ENCODE assay signal across 30 mouse cellular contexts in the genomic region with DNA sequence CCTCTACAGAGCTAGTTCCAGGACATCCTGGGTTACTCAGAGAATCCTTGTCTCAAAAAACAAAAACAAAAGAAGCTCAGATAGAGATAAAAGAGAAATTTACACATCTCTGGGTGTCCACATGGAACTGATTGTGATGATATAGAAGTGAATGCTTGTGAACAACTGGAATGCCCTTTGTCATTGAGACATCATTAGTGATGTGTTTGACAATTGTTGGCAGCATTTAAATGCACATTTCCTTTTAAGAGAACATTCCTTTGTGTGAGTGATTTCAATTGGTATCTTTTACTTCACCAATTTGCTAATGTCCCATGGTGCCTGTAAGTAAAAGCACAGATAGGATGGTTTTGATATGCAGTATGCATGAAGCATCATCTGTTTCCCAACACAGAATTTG. TPM values are rescaled to one million over a fixed set of nuclear protein-coding genes. Genes with fewer than 3 reads are reported as not detected.
DNase-seq lines count a peak whose midpoint lies in the region; ATAC-seq and TF ChIP-seq lines count a peak whose summit lies in the region.
"Had no signal": no experiment of that assay in that cellular context is flagged by ENCODE, and none has a peak within 500 bp of the region (broad histone marks: within the 10 kb centered on the region; RNA-seq: fewer than 3 reads in every experiment).

No protein-coding gene starts in this region.

- H3K27me3 ChIP-seq in lung, postnatal 0 days (replicated peaks; ENCODE audit: insufficient read depth, low read length), result no peaks in the 10 kb centered on the region
- peaks cover 8% of the 10 kb centered on the region for H3K27me3 ChIP-seq in hindbrain, embryonic 14.5 days (ENCODE audit: control insufficient read depth, insufficient read depth, low read length)
- H3K27me3 ChIP-seq: CH12.LX had no signal

- H3K36me3 ChIP-seq in lung, postnatal 0 days (ENCODE audit: insufficient read depth, low read length), result no peaks in the 10 kb centered on the region
- no peaks in the 10 kb centered on the region for H3K36me3 ChIP-seq in hindbrain, embryonic 14.5 days (replicated peaks; ENCODE audit: control insufficient read depth, insufficient read depth)
- H3K36me3 ChIP-seq: embryonic facial prominence, embryonic 13.5 days; embryonic facial prominence, embryonic 15.5 days; forebrain, embryonic 10.5 days; forebrain, embryonic 15.5 days; G1E had no signal

- H3K27ac ChIP-seq in lung, postnatal 0 days (ENCODE audit: low read length), result no peak overlapping the region
- H3K27ac ChIP-seq in hindbrain, embryonic 14.5 days, result no peak overlapping the region
- H3K27ac ChIP-seq: embryonic facial prominence, embryonic 13.5 days; embryonic facial prominence, embryonic 15.5 days; forebrain, embryonic 10.5 days; forebrain, embryonic 13.5 days; forebrain, embryonic 15.5 days had no signal

- H3K9ac ChIP-seq in lung, postnatal 0 days (replicated peaks; ENCODE audit: low read depth), result no peak overlapping the region
- H3K9ac ChIP-seq in hindbrain, embryonic 14.5 days, result no peak overlapping the region
- H3K9ac ChIP-seq: embryonic facial prominence, embryonic 13.5 days; embryonic facial prominence, embryonic 15.5 days; forebrain, embryonic 13.5 days; forebrain, embryonic 15.5 days; forebrain, postnatal 0 days had no signal

- TF ChIP-seq POLR2A in lung, adult 2 months (IDR thresholded peaks at IDR 0.05; ENCODE audit: borderline replicate concordance, extremely low read depth, low read depth, low read length), result no peak

- TF ChIP-seq EP300 in lung, postnatal 0 days (IDR thresholded peaks at IDR 0.05), result 0 out of 2 replicates have a peak, but pooled peaks have one; percentile 8

- DNase-seq in lung, postnatal 0 days (ENCODE audit: low spot score), result peak; percentile 51
- DNase-seq in lung, adult 2 months, result no peak
- peak; percentile 77 for DNase-seq in ES-CJ7 (ENCODE audit: low read depth, low spot score)
- DNase-seq in R1 (ENCODE audit: low read depth, low spot score), result peak; percentile 85
- peak; percentile 76 for DNase-seq in ZHBTc4 (ENCODE audit: low read depth, low spot score)
- DNase-seq in hindbrain, embryonic 14.5 days (ENCODE audit: low spot score), result no peak
- no peak for DNase-seq in ovary, postnatal 36 days (ENCODE audit: low spot score)
- DNase-seq in testis, postnatal 14 days (ENCODE audit: low spot score), result no peak
- DNase-seq: adrenal gland, adult 2 months; adrenal gland, postnatal 10 days; adrenal gland, postnatal 25 days; B cell, adult 2 months; cerebellum, adult 11 months; cerebellum, adult 18-20 months; cerebellum, adult 8-10 months; cerebellum, adult 9-11 months; cerebellum, postnatal 14 days; cerebellum, postnatal 36 days; embryo, embryonic 11 days; forebrain, postnatal 0 days had no signal

- peak; percentile 48 for ATAC-seq in lung, postnatal 0 days
- no peak for ATAC-seq in hindbrain, embryonic 14.5 days (ENCODE audit: low FRiP score)
- ATAC-seq: CD4-positive, CD25-positive, alpha-beta regulatory T cell, adult 4 months; forebrain, embryonic 13.5 days; forebrain, embryonic 15.5 days; forebrain, postnatal 0 days; Patski had no signal

- H3K9me3 ChIP-seq in lung, postnatal 0 days (ENCODE audit: low read length), result no peaks in the 10 kb centered on the region
- no peaks in the 10 kb centered on the region for H3K9me3 ChIP-seq in hindbrain, embryonic 14.5 days (ENCODE audit: control insufficient read depth, low read length)
- H3K9me3 ChIP-seq: embryonic facial prominence, embryonic 13.5 days; embryonic facial prominence, embryonic 15.5 days; forebrain, embryonic 10.5 days; forebrain, embryonic 13.5 days; forebrain, embryonic 15.5 days; G1E had no signal

- no peak overlapping the region for H3K4me2 ChIP-seq in lung, postnatal 0 days (replicated peaks; ENCODE audit: low read depth, low read length)
- H3K4me2 ChIP-seq in hindbrain, embryonic 14.5 days (replicated peaks), result no peak overlapping the region
- H3K4me2 ChIP-seq: embryonic facial prominence, embryonic 13.5 days; embryonic facial prominence, embryonic 15.5 days; forebrain, embryonic 13.5 days; forebrain, embryonic 15.5 days had no signal

- no peak overlapping the region for H3K4me3 ChIP-seq in lung, postnatal 0 days (ENCODE audit: low read depth, low read length)
- H3K4me3 ChIP-seq in lung, adult 2 months (replicated peaks; ENCODE audit: extremely low read depth, low read depth, low read length), result no peak overlapping the region
- no peak overlapping the region for H3K4me3 ChIP-seq in hindbrain, embryonic 14.5 days (replicated peaks; ENCODE audit: low read length)
- H3K4me3 ChIP-seq: embryonic facial prominence, embryonic 13.5 days; embryonic facial prominence, embryonic 15.5 days; erythroblast, embryonic 14.5 days; forebrain, embryonic 10.5 days; forebrain, embryonic 13.5 days; forebrain, embryonic 15.5 days had no signal

- TF ChIP-seq CTCF in lung, postnatal 0 days (IDR thresholded peaks at IDR 0.05), result no peak
- TF ChIP-seq CTCF in lung, adult 2 months (IDR thresholded peaks at IDR 0.05; ENCODE audit: insufficient read depth, low read length), result no peak

- no peaks in the 10 kb centered on the region for H3K4me1 ChIP-seq in lung, postnatal 0 days (ENCODE audit: insufficient read depth, low read depth, low read length)
- peaks cover 2% of the 10 kb centered on the region for H3K4me1 ChIP-seq in lung, adult 2 months (ENCODE audit: control insufficient read depth, insufficient read depth, low read length)
- no peaks in the 10 kb centered on the region for H3K4me1 ChIP-seq in hindbrain, embryonic 14.5 days (replicated peaks; ENCODE audit: control insufficient read depth, insufficient read depth, low read length)

RNA-seq across cellular contexts. Expression of gene Ptger2, which starts 6.3 kb away (rescaled TPM):
- polyA plus RNA-seq in lung, postnatal 0 days (2015; fragmentation: Nextera tagmentation; extraction: Ambion mirVana), result 13.6 and 13.9 TPM in 2 replicates
- 6.8 and 7.1 TPM in 2 replicates for polyA plus RNA-seq in lung, adult 2 months (2012; rRNA removed)
- polyA plus RNA-seq in hindbrain, embryonic 14.5 days (2014; fragmentation: Nextera tagmentation; extraction: Ambion mirVana), result 1.3 and 1.6 TPM in 2 replicates
- polyA plus RNA-seq: forebrain, embryonic 10.5 days; G1E had no signal

Comparison
In these comparisons a context has a peak if more than half of its experiments do, and no peak if none do; other contexts are left out.
1. DNase-seq: peak in lung, postnatal 0 days (single experiment), ES-CJ7 (single experiment), R1 (single experiment) and ZHBTc4 (single experiment); none in lung, adult 2 months (single experiment), hindbrain, embryonic 14.5 days (single experiment), ovary, postnatal 36 days (single experiment) and testis, postnatal 14 days (single experiment).